Mouse (Mus musculus) lung, adult 2 months (tissue): ENCODE data around the gene Maneal. TPM values are rescaled to one million over a fixed set of nuclear protein-coding genes. Genes with fewer than 3 reads are reported as not detected.

ENCODE experiments used
- DNase-seq: peaks from one replicate; pipeline ENCODE4 v3.0.0; 2022
- H3K4me1 ChIP-seq: fragments of 200-500 bp; 2 replicates; pipeline ENCODE4 v1.6.1; 2011; ENCODE audit warnings: low read length; ENCODE audit not compliant: control insufficient read depth, insufficient read depth
- H3K4me3 ChIP-seq: fragments of 200-500 bp; replicated peaks from 2 replicates; pipeline ENCODE3; 2011; ENCODE audit warnings: low read depth, mild to moderate bottlenecking, control low read depth, low read length; ENCODE audit errors: extremely low read depth
- CTCF ChIP-seq: fragments of 200-500 bp; IDR thresholded peaks from 2 replicates; pipeline ENCODE4 v1.5.1; 2011; ENCODE audit warnings: mild to moderate bottlenecking, low read length, control low read depth; ENCODE audit not compliant: insufficient read depth
- POLR2A ChIP-seq: fragments of 200-500 bp; IDR thresholded peaks from 2 replicates; pipeline ENCODE4 v1.6.1; 2011; ENCODE audit warnings: low read depth, mild to moderate bottlenecking, control low read depth, low read length, borderline replicate concordance; ENCODE audit errors: extremely low read depth
- WGBS: fragments of 180-500 bp; shearing (Covaris S2); methylation state at CpG from one replicate; pipeline ENCODE4 v1.1.7; 2018; 5-methylcytosine and 5-hydroxymethylcytosine counted together
- polyA plus RNA-seq: library from polyadenylated mRNA; depleted of rRNA; stranded (reverse); fragments of >200 nt; gene quantifications from 2 replicates; pipeline ENCODE4 v1.2.3, GENCODE M21; 2012; rRNA removed

The Maneal gene
- polyA plus RNA-seq, result 0.29 and 0.32 TPM in 2 replicates

GRCm38 (mm10) chr4:124861283-124862188 lies at the start of gene Maneal:
TSS of gene Maneal (minus strand) at chr4:124862171.
- Histone ChIP-seq H3K4me1 (no peaks in the 10 kb centered on the region), H3K4me3 (no peak within 1 kb of the TSS)
- TF ChIP-seq CTCF (no peak), POLR2A (no peak)
- DNase-seq, result no peak
- 4% methylated on average over 60 of the region's 77 CpGs for WGBS

GRCm38 (mm10) chr4:124905971-124906822 lies 44.2 kb upstream of the Maneal start:
- Histone ChIP-seq H3K4me1 (no peaks in the 10 kb centered on the region), H3K4me3 (no peak overlapping the region)
- no peak for TF ChIP-seq CTCF
- no peak for TF ChIP-seq POLR2A
- 11% methylated on average over 21 of the region's 21 CpGs for WGBS
- DNase-seq, result no peak

GRCm38 (mm10) chr4:124905417-124905816 lies 43.4 kb upstream of the Maneal start:
- DNase-seq, result no peak
- H3K4me3 ChIP-seq, result no peak overlapping the region
- no peak for TF ChIP-seq CTCF
- WGBS, result 65% methylated on average over 4 of the region's 4 CpGs
- no peaks in the 10 kb centered on the region for H3K4me1 ChIP-seq

- 45% methylated on average over 5 of the region's 5 CpGs for WGBS
- no peak for DNase-seq
- TF ChIP-seq POLR2A, result no peak
- TF ChIP-seq CTCF, result no peak
- H3K4me3 ChIP-seq, result no peak overlapping the region
- no peaks in the 10 kb centered on the region for H3K4me1 ChIP-seq
Measured at GRCm38 (mm10) chr4:124899906-124900305, 37.9 kb upstream of the Maneal start.

DNA sequence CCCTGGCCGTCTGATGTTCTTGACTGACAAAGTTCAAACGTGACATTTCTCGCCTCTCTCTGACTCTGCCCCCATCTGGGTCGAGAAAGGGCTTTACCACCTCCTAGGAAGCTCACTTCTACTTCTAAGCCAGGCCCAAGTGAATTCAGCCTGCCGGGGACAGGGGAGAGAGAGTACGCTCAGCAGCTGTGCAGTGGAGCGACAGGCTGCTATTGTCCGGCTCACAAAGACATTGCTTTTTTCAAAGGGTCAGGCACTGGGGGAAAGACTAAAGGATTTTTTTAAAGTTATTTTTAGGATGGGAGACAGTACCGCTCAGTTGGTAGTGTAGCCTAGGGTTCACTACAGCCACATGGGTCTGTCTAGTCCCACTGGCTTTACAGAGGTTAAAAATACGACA lies 36.5 kb upstream of the Maneal start:
- TF ChIP-seq POLR2A, result no peak
- no peak for TF ChIP-seq CTCF
- no peak for DNase-seq
- Histone ChIP-seq H3K4me3 (no peak overlapping the region), H3K4me1 (no peaks in the 10 kb centered on the region)
- 60% methylated on average over 10 of the region's 10 CpGs for WGBS

GRCm38 (mm10) chr4:124894508-124895428 lies 32.8 kb upstream of the Maneal start:
- H3K4me3 ChIP-seq, result no peak overlapping the region
- 3% methylated on average over 83 of the region's 83 CpGs for WGBS
- TF ChIP-seq CTCF (no peak), POLR2A (no peak)
- H3K4me1 ChIP-seq, result no peaks in the 10 kb centered on the region
- no peak for DNase-seq

GRCm38 (mm10) chr4:124893769-124894168 lies 31.8 kb upstream of the Maneal start:
- H3K4me3 ChIP-seq, result no peak overlapping the region
- no peak for DNase-seq
- H3K4me1 ChIP-seq, result no peaks in the 10 kb centered on the region
- WGBS, result 39% methylated on average over 6 of the region's 6 CpGs
- TF ChIP-seq CTCF (no peak), POLR2A (no peak)

DNA sequence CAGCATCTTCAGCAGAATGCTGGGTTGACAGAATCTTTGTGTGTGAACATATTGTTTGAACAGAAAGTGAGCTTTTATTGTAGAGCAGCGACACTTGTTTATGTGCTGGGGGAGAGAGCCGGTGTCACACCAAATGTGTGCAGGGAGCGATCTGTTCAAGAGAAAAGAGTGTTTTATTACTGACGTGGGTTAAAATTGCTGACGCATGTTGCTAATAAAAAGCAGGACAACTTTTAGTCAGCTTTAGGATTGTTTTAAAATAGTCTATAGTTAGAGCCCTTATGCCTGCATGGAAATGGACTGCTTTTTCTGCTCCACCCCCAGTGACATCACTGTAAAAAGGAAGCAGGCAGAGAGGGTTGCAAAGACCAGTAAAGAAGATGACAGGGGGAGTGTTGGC lies 28.9 kb upstream of the Maneal start:
- no peak for TF ChIP-seq CTCF
- TF ChIP-seq POLR2A, result no peak
- no peak for DNase-seq
- no peaks in the 10 kb centered on the region for H3K4me1 ChIP-seq
- no peak overlapping the region for H3K4me3 ChIP-seq
- WGBS, result 78% methylated on average over 5 of the region's 5 CpGs

DNA sequence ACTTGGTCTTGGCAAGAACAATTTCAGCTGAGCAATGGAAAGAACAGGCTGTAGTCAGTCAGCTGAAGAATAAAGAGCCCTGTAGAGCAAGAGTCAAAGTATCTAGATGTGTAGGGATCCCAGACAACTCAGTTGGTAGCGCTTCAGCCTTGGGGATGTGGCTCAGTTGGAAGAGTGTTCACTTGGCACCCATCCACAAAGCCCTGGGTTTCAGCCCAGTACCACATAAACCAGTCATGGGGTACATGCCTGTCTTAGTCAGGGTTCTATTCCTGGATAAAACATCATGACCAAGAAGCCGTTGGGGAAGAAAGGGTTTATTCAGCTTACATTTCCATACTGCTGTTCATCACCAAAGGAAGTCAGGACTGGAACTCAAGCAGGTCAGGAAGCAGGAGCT lies 28.0 kb upstream of the Maneal start:
- H3K4me3 ChIP-seq, result no peak overlapping the region
- no peak for DNase-seq
- TF ChIP-seq CTCF (no peak), POLR2A (no peak)
- H3K4me1 ChIP-seq, result no peaks in the 10 kb centered on the region
- 74% methylated on average over 2 of the region's 2 CpGs for WGBS
